Mouse (Mus musculus) mesoderm, embryonic 11.5 days (tissue): ENCODE results near the gene Ppp6r3.
A peak's percentile ranks its signal among the peaks of the same experiment; 100 is the strongest.

Experiments
- DNase-seq: peaks from one replicate; pipeline ENCODE4 v3.0.0-alpha.2; 2012; ENCODE audit warnings: low read depth, low spot score

Gene Ppp6r3

DNA sequence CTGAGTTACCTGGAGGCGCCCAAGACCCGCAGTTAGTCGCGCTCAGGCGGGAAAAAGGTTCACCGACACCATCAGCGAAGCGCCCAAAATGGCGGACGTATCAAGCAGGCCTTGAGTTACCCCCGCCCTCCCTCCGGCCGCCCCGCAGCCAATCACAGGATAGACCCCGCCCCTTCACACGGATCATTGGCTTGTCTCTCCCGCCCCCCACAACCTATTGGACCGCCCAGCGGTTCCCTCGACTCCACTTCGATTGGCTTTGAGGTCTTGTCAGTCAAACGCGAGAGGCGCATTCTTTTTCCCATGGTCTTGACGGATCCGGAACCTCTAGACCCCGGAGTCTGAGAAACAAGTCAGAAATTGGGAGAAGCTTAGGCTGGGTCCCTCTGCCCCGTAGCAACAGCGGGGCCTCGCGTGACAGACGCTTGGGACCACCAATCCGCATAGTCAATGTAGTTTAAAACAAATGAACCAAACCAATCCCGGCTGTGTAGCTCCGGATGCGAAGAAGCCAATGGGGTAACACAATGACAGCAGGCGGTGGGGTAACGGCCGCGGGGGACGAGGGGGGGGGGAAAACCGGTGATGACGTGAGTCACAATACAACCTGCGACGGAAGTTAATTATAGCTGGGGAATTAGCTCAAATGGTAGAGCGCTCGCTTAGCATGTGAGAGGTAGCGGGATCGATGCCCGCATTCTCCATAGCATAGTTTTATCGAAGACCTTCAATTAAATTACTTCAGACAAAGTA, at the start of gene Ppp6r3:
Gene Ppp6r3, minus strand, starts transcription at position 118 of the 753 bp plus-strand sequence.
- peak; percentile 99 for DNase-seq

DNA sequence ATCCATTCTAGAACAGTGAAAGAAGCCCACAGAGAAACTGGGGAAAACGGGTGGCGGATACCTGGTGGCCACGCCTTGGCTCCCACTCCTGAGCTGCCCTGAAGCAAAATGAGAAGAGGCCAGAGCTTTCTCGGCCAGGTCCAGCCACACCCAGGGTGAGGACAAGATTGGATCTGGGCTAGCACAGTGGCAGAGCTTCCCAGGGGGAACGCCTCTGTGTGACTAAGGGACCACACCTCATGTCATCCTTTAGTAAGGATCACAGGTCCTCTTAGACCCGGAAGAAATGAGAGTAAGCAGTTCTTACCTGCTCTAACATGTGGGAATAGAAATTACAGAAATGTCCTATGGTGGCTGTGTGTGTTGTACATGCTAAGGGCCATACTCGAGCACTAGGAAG, 49.6 kb upstream of the Ppp6r3 start:
- DNase-seq, result no peak

DNA sequence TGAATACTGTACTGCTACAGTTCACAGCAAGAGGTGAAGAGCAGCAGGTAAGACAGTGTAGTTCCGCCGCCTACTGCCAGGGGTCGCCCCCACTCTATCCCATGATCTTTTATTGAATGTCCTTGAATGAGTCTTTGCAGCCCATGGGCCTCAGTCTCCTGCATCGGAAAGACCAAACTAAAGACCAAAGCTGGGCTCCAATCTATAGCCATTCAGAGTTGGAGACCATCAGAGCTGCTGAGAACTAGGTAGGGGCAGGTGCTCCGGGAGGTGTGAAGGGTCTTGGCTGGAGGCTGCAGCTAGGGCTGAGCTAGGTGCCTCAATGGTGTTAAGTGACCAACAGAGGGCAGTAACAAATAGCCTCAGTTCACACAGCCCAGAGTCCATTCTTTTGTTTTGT, 48.3 kb upstream of the Ppp6r3 start:
- DNase-seq, result peak; percentile 48

GRCm38 (mm10) chr19:3623294-3623693, 47.7 kb upstream of the Ppp6r3 start:
- DNase-seq, result no peak

- no peak for DNase-seq
Observed at GRCm38 (mm10) chr19:3620871-3621270, 45.3 kb upstream of the Ppp6r3 start.

GRCm38 (mm10) chr19:3619359-3619758, 43.8 kb upstream of the Ppp6r3 start:
- no peak for DNase-seq

- no peak for DNase-seq
Observed at GRCm38 (mm10) chr19:3613991-3614390, 38.4 kb upstream of the Ppp6r3 start.

- no peak for DNase-seq
Observed at GRCm38 (mm10) chr19:3612534-3613273, 37.2 kb upstream of the Ppp6r3 start.

DNA sequence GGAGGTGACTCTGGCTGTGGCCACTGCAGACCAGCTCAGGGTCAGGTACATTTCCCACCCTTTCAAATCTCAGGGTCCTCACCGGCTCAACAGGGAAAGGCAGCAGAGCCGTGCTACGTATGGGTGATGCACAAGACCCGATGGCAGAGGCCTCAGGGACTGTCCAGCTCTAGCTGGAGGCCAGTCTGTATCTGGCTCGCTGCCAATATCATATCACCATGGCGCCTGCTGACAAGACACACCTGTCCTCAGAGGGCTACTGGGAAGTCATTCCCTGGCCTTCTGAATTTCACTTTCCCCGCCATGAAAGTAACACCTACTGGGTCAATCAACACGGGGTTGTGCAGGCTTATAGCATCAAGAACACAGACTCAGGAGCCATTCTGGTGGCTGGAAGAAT, 36.2 kb upstream of the Ppp6r3 start:
- DNase-seq, result no peak

GRCm38 (mm10) chr19:3610886-3611285, 35.3 kb upstream of the Ppp6r3 start:
- no peak for DNase-seq

DNA sequence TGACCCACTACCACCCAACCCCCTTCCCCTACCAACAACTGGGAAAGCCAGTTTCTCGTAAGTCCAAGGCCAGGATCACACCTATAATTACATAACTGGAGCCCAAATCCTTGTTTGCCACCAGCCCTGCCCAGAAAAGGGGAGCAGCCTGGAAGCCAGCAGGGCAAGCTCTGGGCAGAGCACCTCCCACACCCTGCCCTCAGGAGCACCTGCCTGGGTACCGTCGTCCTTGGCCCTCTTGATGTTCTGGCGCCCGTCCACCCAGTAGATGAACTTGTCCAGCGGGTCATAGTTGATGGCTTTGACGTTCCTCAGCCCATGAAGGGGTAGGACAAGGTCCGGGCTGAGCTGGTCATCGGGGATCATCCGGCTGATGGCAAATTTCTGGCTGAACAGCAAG, 34.3 kb upstream of the Ppp6r3 start:
- DNase-seq, result no peak

DNA sequence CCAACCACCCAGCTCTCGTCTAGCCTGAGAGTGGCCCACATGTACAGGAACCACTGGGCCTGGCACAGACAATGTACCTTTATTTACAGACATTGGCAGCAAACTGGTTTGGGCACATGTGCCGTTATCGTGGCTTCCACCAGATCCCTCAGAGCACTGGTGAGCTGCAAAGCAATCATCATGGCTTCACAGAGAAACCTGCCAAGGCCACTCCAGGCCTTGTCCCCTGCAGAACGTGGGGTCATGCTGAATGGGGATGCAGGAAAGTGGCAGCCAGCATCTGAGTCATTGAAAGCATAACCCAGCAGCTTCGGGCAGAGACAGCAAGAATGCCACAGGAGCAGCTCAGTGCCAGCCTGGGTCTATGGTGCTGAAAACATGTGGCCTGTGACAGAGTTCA, 18.8 kb upstream of the Ppp6r3 start:
- no peak for DNase-seq

GRCm38 (mm10) chr19:3593379-3594055, 18.0 kb upstream of the Ppp6r3 start:
- no peak for DNase-seq

GRCm38 (mm10) chr19:3589968-3590367, 14.4 kb upstream of the Ppp6r3 start:
- no peak for DNase-seq

- DNase-seq, result no peak
Observed at GRCm38 (mm10) chr19:3589547-3589946, 14.0 kb upstream of the Ppp6r3 start.

GRCm38 (mm10) chr19:3587729-3588128, 12.2 kb upstream of the Ppp6r3 start:
- DNase-seq, result peak; percentile 26

- DNase-seq, result peak; percentile 62
Observed at GRCm38 (mm10) chr19:3586540-3586939, 11.0 kb upstream of the Ppp6r3 start.

DNA sequence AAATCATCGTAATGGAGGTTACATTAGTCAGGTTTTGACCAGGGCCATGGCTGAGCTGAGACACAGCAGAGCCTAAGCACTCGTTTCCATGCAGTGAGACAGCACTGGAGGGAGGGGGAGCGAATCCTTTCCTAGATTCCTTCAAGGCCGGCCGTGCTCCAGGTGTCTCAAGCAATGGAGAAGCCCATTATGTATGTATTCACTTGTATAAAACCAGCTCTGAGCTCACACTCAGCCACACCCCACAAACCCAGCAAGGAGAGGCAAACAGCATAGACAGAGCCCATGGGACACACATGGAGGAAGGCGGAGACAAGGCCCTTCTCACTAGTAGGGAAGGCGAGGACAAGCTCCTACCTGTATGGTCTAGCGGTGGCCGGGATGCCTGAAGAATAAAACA, 10.5 kb upstream of the Ppp6r3 start:
- DNase-seq, result no peak

DNA sequence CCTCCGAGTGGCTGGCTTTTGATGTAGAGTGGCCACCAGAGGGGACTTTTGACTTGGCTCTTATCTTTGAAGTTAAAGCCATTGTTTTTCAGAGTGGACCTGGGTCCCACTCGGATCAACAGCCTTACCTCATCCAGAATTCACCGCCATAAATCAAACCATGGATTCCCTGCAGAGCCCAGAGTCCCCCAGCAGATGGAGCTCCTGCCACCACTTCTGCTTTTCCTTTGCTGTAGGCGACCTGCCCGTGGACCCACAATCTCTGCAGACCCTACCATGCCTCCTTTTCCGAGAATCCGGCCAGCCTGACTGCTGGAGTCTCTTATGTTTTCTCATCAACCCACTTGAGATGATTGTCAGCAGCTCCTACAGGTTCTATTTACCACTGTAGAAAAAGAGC, 5.8 kb upstream of the Ppp6r3 start:
- DNase-seq, result peak; percentile 48

- no peak for DNase-seq
Observed at GRCm38 (mm10) chr19:3577911-3578290, 2.4 kb upstream of the Ppp6r3 start.

- no peak for DNase-seq
Observed at GRCm38 (mm10) chr19:3577265-3577910, 1.8 kb upstream of the Ppp6r3 start.
